Mouse (Mus musculus) limb, embryonic 10.5 days (tissue): ENCODE measurements around the gene Slc12a7. TPM values are rescaled to one million over a fixed set of nuclear protein-coding genes. Genes with fewer than 3 reads are reported as not detected.
A peak's percentile ranks its signal among the peaks of the same experiment; 100 is the strongest.

Source experiments
- DNase-seq: peaks from one replicate; pipeline ENCODE4 v3.0.0-alpha.2; 2017; ENCODE audit warnings: low spot score
- H3K27ac ChIP-seq: fragments of 300-500 bp; sonication (generic); 2 replicates; pipeline ENCODE4 v1.5.1; 2016; ENCODE audit warnings: mild to moderate bottlenecking
- H3K27me3 ChIP-seq: fragments of 300-500 bp; sonication (generic); 2 replicates; pipeline ENCODE4 v1.6.1; 2016; ENCODE audit warnings: low read depth, mild to moderate bottlenecking; ENCODE audit not compliant: poor library complexity, severe bottlenecking
- H3K36me3 ChIP-seq: fragments of 300-500 bp; sonication (generic); 2 replicates; pipeline ENCODE4 v1.6.1; 2016; ENCODE audit warnings: mild to moderate bottlenecking, moderate library complexity
- H3K4me1 ChIP-seq: fragments of 300-500 bp; sonication (generic); 2 replicates; pipeline ENCODE4 v1.6.1; 2016
- H3K4me3 ChIP-seq: fragments of 300-500 bp; sonication (generic); 2 replicates; pipeline ENCODE4 v1.5.1; 2016; ENCODE audit warnings: mild to moderate bottlenecking, moderate library complexity
- H3K9me3 ChIP-seq: fragments of 300-500 bp; sonication (generic); replicated peaks from 2 replicates; pipeline ENCODE4 v1.6.1; 2016; ENCODE audit warnings: mild to moderate bottlenecking
- WGBS: fragments of 180-500 bp; shearing (Covaris S2); methylation state at CpG from one replicate; pipeline ENCODE4 v1.1.7; 2016; 5-methylcytosine and 5-hydroxymethylcytosine counted together
- polyA plus RNA-seq: library from polyadenylated mRNA; unstranded; fragments of >200 nt; fragmentation: Nextera tagmentation; extraction: Ambion mirVana; gene quantifications from 2 replicates; pipeline ENCODE4 v1.2.1, GENCODE M21; 2016

The Slc12a7 gene
- polyA plus RNA-seq, 1 experiment from 2014 or later, result 59.6 TPM

GRCm38 (mm10) chr13:73812936-73813335, 80.0 kb downstream of the Slc12a7 start:
- DNase-seq, result no peak
- Histone ChIP-seq H3K4me3 (no peak overlapping the region), H3K27ac (no peak overlapping the region), H3K9me3 (no peaks in the 10 kb centered on the region), H3K27me3 (no peaks in the 10 kb centered on the region), H3K4me1 (no peaks in the 10 kb centered on the region), H3K36me3 (peaks cover 99% of the 10 kb centered on the region)
- 94% methylated on average over 3 of the region's 3 CpGs for WGBS

- Histone ChIP-seq H3K27ac (no peak overlapping the region), H3K4me1 (no peaks in the 10 kb centered on the region), H3K4me3 (no peak overlapping the region), H3K36me3 (peaks cover 99% of the 10 kb centered on the region), H3K9me3 (no peaks in the 10 kb centered on the region), H3K27me3 (no peaks in the 10 kb centered on the region)
- 95% methylated on average over 7 of the region's 7 CpGs for WGBS
- DNase-seq, result no peak
Measured at GRCm38 (mm10) chr13:73814181-73814580, 81.3 kb downstream of the Slc12a7 start.

GRCm38 (mm10) chr13:73816338-73816737, 83.4 kb downstream of the Slc12a7 start:
- WGBS, result 89% methylated on average over 6 of the region's 6 CpGs
- peaks cover 99% of the 10 kb centered on the region for H3K36me3 ChIP-seq
- H3K4me3 ChIP-seq, result no peak overlapping the region
- H3K27me3 ChIP-seq, result no peaks in the 10 kb centered on the region
- no peak overlapping the region for H3K27ac ChIP-seq
- no peaks in the 10 kb centered on the region for H3K4me1 ChIP-seq
- no peaks in the 10 kb centered on the region for H3K9me3 ChIP-seq
- DNase-seq, result no peak

GRCm38 (mm10) chr13:73818921-73819320, 86.0 kb downstream of the Slc12a7 start:
- H3K4me1 ChIP-seq, result no peaks in the 10 kb centered on the region
- H3K27me3 ChIP-seq, result no peaks in the 10 kb centered on the region
- H3K27ac ChIP-seq, result no peak overlapping the region
- 76% methylated on average over 3 of the region's 3 CpGs for WGBS
- H3K4me3 ChIP-seq, result no peak overlapping the region
- H3K9me3 ChIP-seq, result no peaks in the 10 kb centered on the region
- DNase-seq, result no peak
- H3K36me3 ChIP-seq, result peaks cover 99% of the 10 kb centered on the region

GRCm38 (mm10) chr13:73821251-73821650, 88.4 kb downstream of the Slc12a7 start:
- Histone ChIP-seq H3K9me3 (no peaks in the 10 kb centered on the region), H3K4me1 (no peaks in the 10 kb centered on the region), H3K36me3 (peaks cover 99% of the 10 kb centered on the region), H3K27me3 (no peaks in the 10 kb centered on the region), H3K27ac (no peak overlapping the region), H3K4me3 (no peak overlapping the region)
- no peak for DNase-seq
- WGBS, result 91% methylated on average over 7 of the region's 7 CpGs

GRCm38 (mm10) chr13:73822187-73822800, 89.4 kb downstream of the Slc12a7 start:
- no peak overlapping the region for H3K27ac ChIP-seq
- no peaks in the 10 kb centered on the region for H3K27me3 ChIP-seq
- H3K4me3 ChIP-seq, result no peak overlapping the region
- peak; percentile 48 for DNase-seq
- H3K9me3 ChIP-seq, result no peaks in the 10 kb centered on the region
- WGBS, result 80% methylated on average over 4 of the region's 4 CpGs
- peaks cover 99% of the 10 kb centered on the region for H3K36me3 ChIP-seq
- H3K4me1 ChIP-seq, result no peaks in the 10 kb centered on the region

GRCm38 (mm10) chr13:73823711-73824110, 90.8 kb downstream of the Slc12a7 start:
- 86% methylated on average over 6 of the region's 6 CpGs for WGBS
- H3K36me3 ChIP-seq, result peaks cover 85% of the 10 kb centered on the region

GRCm38 (mm10) chr13:73827243-73827642, 94.3 kb downstream of the Slc12a7 start:
- no peaks in the 10 kb centered on the region for H3K9me3 ChIP-seq
- H3K36me3 ChIP-seq, result peaks cover 67% of the 10 kb centered on the region
- H3K4me1 ChIP-seq, result peaks cover 22% of the 10 kb centered on the region
- H3K4me3 ChIP-seq, result no peak overlapping the region
- no peak overlapping the region; the same call in 1 of the 2 replicates for H3K27ac ChIP-seq
- WGBS, result 83% methylated on average over 8 of the region's 8 CpGs
- DNase-seq, result no peak
- H3K27me3 ChIP-seq, result no peaks in the 10 kb centered on the region

More at GRCm38 (mm10) chr13:73823711-73824110, 90.8 kb downstream of the Slc12a7 start:
- no peaks in the 10 kb centered on the region for H3K9me3 ChIP-seq
- no peak overlapping the region for H3K4me3 ChIP-seq
- H3K4me1 ChIP-seq, result peaks cover 7% of the 10 kb centered on the region; the same call in 1 of the 2 replicates
- no peak overlapping the region for H3K27ac ChIP-seq
- no peak for DNase-seq
- H3K27me3 ChIP-seq, result no peaks in the 10 kb centered on the region

- DNase-seq, result peak; percentile 84
- Histone ChIP-seq H3K27me3 (no peaks in the 10 kb centered on the region), H3K4me1 (peaks cover 64% of the 10 kb centered on the region), H3K27ac (peak overlapping the region; percentile 61; the same call in 1 of the 2 replicates), H3K36me3 (peaks cover 24% of the 10 kb centered on the region), H3K9me3 (no peaks in the 10 kb centered on the region), H3K4me3 (no peak overlapping the region)
- 2% methylated on average over 2 of the region's 2 CpGs for WGBS
Measured at GRCm38 (mm10) chr13:73831486-73831885, 98.6 kb downstream of the Slc12a7 start.

GRCm38 (mm10) chr13:73833809-73834208, 100.9 kb downstream of the Slc12a7 start:
- DNase-seq, result peak; percentile 89
- H3K27ac ChIP-seq, result peak overlapping the region; percentile 92
- peaks cover 35% of the 10 kb centered on the region for H3K36me3 ChIP-seq
- no peaks in the 10 kb centered on the region for H3K27me3 ChIP-seq
- peaks cover 80% of the 10 kb centered on the region for H3K4me1 ChIP-seq
- no peaks in the 10 kb centered on the region for H3K9me3 ChIP-seq
- WGBS, result 9% methylated on average over 12 of the region's 12 CpGs
- H3K4me3 ChIP-seq, result peak overlapping the region; percentile 20; the same call in 1 of the 2 replicates

GRCm38 (mm10) chr13:73835791-73836190, 102.9 kb downstream of the Slc12a7 start:
- Histone ChIP-seq H3K27me3 (no peaks in the 10 kb centered on the region), H3K36me3 (peaks cover 40% of the 10 kb centered on the region), H3K9me3 (no peaks in the 10 kb centered on the region), H3K4me3 (peak overlapping the region; percentile 3; the same call in 1 of the 2 replicates), H3K27ac (peak overlapping the region; percentile 92), H3K4me1 (peaks cover 96% of the 10 kb centered on the region)
- WGBS, result 51% methylated on average over 4 of the region's 4 CpGs
- DNase-seq, result no peak

- Histone ChIP-seq H3K4me3 (no peak overlapping the region), H3K27ac (peak overlapping the region; percentile 92), H3K4me1 (peaks cover 91% of the 10 kb centered on the region), H3K27me3 (no peaks in the 10 kb centered on the region), H3K36me3 (peaks cover 38% of the 10 kb centered on the region), H3K9me3 (no peaks in the 10 kb centered on the region)
- WGBS, result 87% methylated on average over 6 of the region's 6 CpGs
- no peak for DNase-seq
Measured at GRCm38 (mm10) chr13:73836491-73836890, 103.6 kb downstream of the Slc12a7 start.

- H3K9me3 ChIP-seq, result no peaks in the 10 kb centered on the region
- H3K27ac ChIP-seq, result peak overlapping the region; percentile 92; the same call in 1 of the 2 replicates
- H3K4me1 ChIP-seq, result peaks cover 83% of the 10 kb centered on the region
- 85% methylated on average over 8 of the region's 8 CpGs for WGBS
- DNase-seq, result no peak
- no peaks in the 10 kb centered on the region for H3K27me3 ChIP-seq
- H3K36me3 ChIP-seq, result peaks cover 49% of the 10 kb centered on the region
- H3K4me3 ChIP-seq, result no peak overlapping the region
Measured at GRCm38 (mm10) chr13:73837708-73838107, 104.8 kb downstream of the Slc12a7 start.
